Mouse (Mus musculus) embryonic facial prominence, embryonic 14.5 days (tissue): ENCODE results near the gene Ndufv3. TPM values are rescaled to one million over a fixed set of nuclear protein-coding genes. Genes with fewer than 3 reads are reported as not detected.
A peak's percentile ranks its signal among the peaks of the same experiment; 100 is the strongest.
"Not testable (repeated sequence)": the region's sequence is repeated elsewhere in the genome, so short reads cannot be mapped to it uniquely, and the experiment has no call there.

Experiments used
- ATAC-seq: fragments of 200-750 bp; cut with Nextera tagmentation; 2 replicates; pipeline ENCODE4 v1.8.0; 2017; ENCODE audit warnings: low read depth, moderate number of reproducible peaks, moderate TSS enrichment
- DNase-seq: peaks from one replicate; pipeline ENCODE4 v3.0.0-alpha.2; 2015; ENCODE audit warnings: low spot score
- H3K27ac ChIP-seq: fragments of 300-500 bp; sonication (generic); replicated peaks from 2 replicates; pipeline ENCODE4 v1.5.1; 2014; ENCODE audit warnings: low read depth, mild to moderate bottlenecking, low read length, moderate library complexity
- H3K27me3 ChIP-seq: fragments of 300-500 bp; sonication (generic); replicated peaks from 2 replicates; pipeline ENCODE4 v1.6.1; 2014; ENCODE audit warnings: low read length; ENCODE audit not compliant: control insufficient read depth, insufficient read depth
- H3K36me3 ChIP-seq: fragments of 300-500 bp; sonication (generic); 2 replicates; pipeline ENCODE4 v1.6.1; 2014; ENCODE audit warnings: low read length, mixed read lengths; ENCODE audit not compliant: control insufficient read depth, insufficient read depth
- H3K4me1 ChIP-seq: fragments of 300-500 bp; sonication (generic); 2 replicates; pipeline ENCODE4 v1.6.1; 2014; ENCODE audit warnings: antibody characterized with exemption, low read length; ENCODE audit not compliant: control insufficient read depth, insufficient read depth
- H3K4me2 ChIP-seq: fragments of 300-500 bp; sonication (generic); 2 replicates; pipeline ENCODE4 v1.6.1; 2014; ENCODE audit warnings: low read depth, mild to moderate bottlenecking, low read length, moderate library complexity, mixed read lengths
- H3K4me3 ChIP-seq: fragments of 300-500 bp; sonication (generic); 2 replicates; pipeline ENCODE4 v1.5.1; 2014; ENCODE audit warnings: low read depth, mild to moderate bottlenecking, low read length
- H3K9ac ChIP-seq: fragments of 300-500 bp; sonication (generic); 2 replicates; pipeline ENCODE4 v1.6.1; 2014; ENCODE audit warnings: low read depth, mild to moderate bottlenecking, low read length, moderate library complexity, mixed read lengths
- H3K9me3 ChIP-seq: fragments of 300-500 bp; sonication (generic); 2 replicates; pipeline ENCODE4 v1.6.1; 2016; ENCODE audit warnings: low read length; ENCODE audit not compliant: control insufficient read depth
- WGBS: fragments of 180-500 bp; shearing (Covaris S2); extraction: QIAGEN DNeasy Blood & Tissue Kit; methylation state at CpG from one replicate; pipeline ENCODE4 v1.1.7; 2014; 5-methylcytosine and 5-hydroxymethylcytosine counted together
- polyA plus RNA-seq: library from polyadenylated mRNA; unstranded; fragments of >200 nt; fragmentation: Nextera tagmentation; extraction: Ambion mirVana; gene quantifications from 2 replicates; pipeline ENCODE4 v1.2.1, GENCODE M21; 2014

Gene Ndufv3
- polyA plus RNA-seq, 1 experiment from 2014 or later: 316 TPM

GRCm38 (mm10) chr17:31521948-31522347 is 2.0 kb downstream of the Ndufv3 start:
- Histone ChIP-seq H3K36me3 (peaks cover 30% of the 10 kb centered on the region), H3K9me3 (no peaks in the 10 kb centered on the region), H3K4me2 (no peak overlapping the region), H3K4me3 (no peak overlapping the region), H3K9ac (no peak overlapping the region), H3K27ac (no peak overlapping the region), H3K27me3 (no peaks in the 10 kb centered on the region), H3K4me1 (peaks cover 16% of the 10 kb centered on the region)
- no peak for DNase-seq
- 80% methylated on average over 6 of the region's 6 CpGs for WGBS
- ATAC-seq: no peak

- ATAC-seq: no peak
- H3K9me3 ChIP-seq: no peaks in the 10 kb centered on the region
- H3K36me3 ChIP-seq: peaks cover 53% of the 10 kb centered on the region
- H3K9ac ChIP-seq: no peak overlapping the region
- DNase-seq: no peak
- H3K4me2 ChIP-seq: no peak overlapping the region
- no peak overlapping the region for H3K27ac ChIP-seq
- peaks cover 14% of the 10 kb centered on the region for H3K4me1 ChIP-seq
- H3K4me3 ChIP-seq: no peak overlapping the region
- no peaks in the 10 kb centered on the region for H3K27me3 ChIP-seq
- 95% methylated on average over 4 of the region's 4 CpGs for WGBS
These were observed 5.2 kb downstream of the Ndufv3 start for GRCm38 (mm10) chr17:31525114-31525513.

- H3K9ac ChIP-seq: no peak overlapping the region
- H3K4me3 ChIP-seq: no peak overlapping the region
- no peak overlapping the region for H3K27ac ChIP-seq
- peaks cover 11% of the 10 kb centered on the region for H3K4me1 ChIP-seq
- H3K36me3 ChIP-seq: peaks cover 57% of the 10 kb centered on the region
- H3K27me3 ChIP-seq: no peaks in the 10 kb centered on the region
- 100% methylated on average over 3 of the region's 3 CpGs for WGBS
- no peak overlapping the region for H3K4me2 ChIP-seq
- no peaks in the 10 kb centered on the region for H3K9me3 ChIP-seq
- DNase-seq: no peak
- no peak for ATAC-seq
These were observed 5.9 kb downstream of the Ndufv3 start for GRCm38 (mm10) chr17:31525816-31526215.

GRCm38 (mm10) chr17:31529314-31529713 is 9.4 kb downstream of the Ndufv3 start:
- Histone ChIP-seq H3K4me2 (no peak overlapping the region), H3K9ac (no peak overlapping the region), H3K4me1 (no peaks in the 10 kb centered on the region), H3K27me3 (no peaks in the 10 kb centered on the region), H3K9me3 (no peaks in the 10 kb centered on the region), H3K36me3 (peaks cover 48% of the 10 kb centered on the region), H3K4me3 (no peak overlapping the region), H3K27ac (no peak overlapping the region)
- WGBS: 32% methylated on average over 15 of the region's 15 CpGs
- ATAC-seq (no peak), DNase-seq (peak; percentile 73)

GRCm38 (mm10) chr17:31531441-31532158 is 11.7 kb downstream of the Ndufv3 start:
- DNase-seq: no peak
- H3K4me2 ChIP-seq: no peak overlapping the region
- 80% methylated on average over 14 of the region's 14 CpGs for WGBS
- no peak overlapping the region for H3K4me3 ChIP-seq
- no peaks in the 10 kb centered on the region for H3K27me3 ChIP-seq
- no peak overlapping the region for H3K27ac ChIP-seq
- H3K9me3 ChIP-seq: no peaks in the 10 kb centered on the region
- H3K4me1 ChIP-seq: peaks cover 10% of the 10 kb centered on the region
- peaks cover 39% of the 10 kb centered on the region for H3K36me3 ChIP-seq
- H3K9ac ChIP-seq: no peak overlapping the region
- peak; percentile 56 for ATAC-seq

GRCm38 (mm10) chr17:31532331-31532730 is 12.4 kb downstream of the Ndufv3 start:
- not testable (repeated sequence) for ATAC-seq, DNase-seq, H3K27me3 ChIP-seq, H3K9me3 ChIP-seq, H3K4me3 ChIP-seq, H3K27ac ChIP-seq, H3K4me2 ChIP-seq, H3K9ac ChIP-seq
- Histone ChIP-seq H3K4me1 (peaks cover 10% of the 10 kb centered on the region), H3K36me3 (peaks cover 32% of the 10 kb centered on the region)
- WGBS: 92% methylated on average over 3 of the region's 4 CpGs

- ATAC-seq (peak; percentile 27; the same call in 1 of the 2 replicates), DNase-seq (no peak)
- H3K9ac ChIP-seq: no peak overlapping the region
- H3K4me2 ChIP-seq: no peak overlapping the region
- no peak overlapping the region for H3K4me3 ChIP-seq
- H3K27ac ChIP-seq: peak overlapping the region; percentile 69; the same call in 1 of the 2 replicates
- WGBS: 62% methylated on average over 4 of the region's 4 CpGs
- H3K9me3 ChIP-seq: no peaks in the 10 kb centered on the region
- no peaks in the 10 kb centered on the region for H3K27me3 ChIP-seq
- H3K36me3 ChIP-seq: peaks cover 13% of the 10 kb centered on the region
- H3K4me1 ChIP-seq: peaks cover 10% of the 10 kb centered on the region
These were observed 15.4 kb downstream of the Ndufv3 start for GRCm38 (mm10) chr17:31535358-31535757.

GRCm38 (mm10) chr17:31535871-31536629 is 16.1 kb downstream of the Ndufv3 start:
- WGBS: 21% methylated on average over 7 of the region's 8 CpGs

More at GRCm38 (mm10) chr17:31535871-31536629, 16.1 kb downstream of the Ndufv3 start:
- ATAC-seq (peak; percentile 72), DNase-seq (peak; percentile 85)
- Histone ChIP-seq H3K4me3 (no peak overlapping the region), H3K27ac (peak overlapping the region; percentile 69; the same call in 1 of the 2 replicates), H3K4me2 (peak overlapping the region; percentile 5; the same call in 1 of the 2 replicates), H3K9me3 (no peaks in the 10 kb centered on the region), H3K36me3 (peaks cover 6% of the 10 kb centered on the region), H3K9ac (no peak overlapping the region), H3K4me1 (peaks cover 15% of the 10 kb centered on the region), H3K27me3 (no peaks in the 10 kb centered on the region)
